Mouse (Mus musculus) ovary, postnatal 36 days (tissue): ENCODE data around the gene Zmiz1.
A peak's percentile ranks its signal among the peaks of the same experiment; 100 is the strongest.

Source experiments
- DNase-seq: peaks from one replicate; pipeline ENCODE4 v3.0.0; 2022; ENCODE audit warnings: low spot score, mixed read lengths

Gene Zmiz1

DNA sequence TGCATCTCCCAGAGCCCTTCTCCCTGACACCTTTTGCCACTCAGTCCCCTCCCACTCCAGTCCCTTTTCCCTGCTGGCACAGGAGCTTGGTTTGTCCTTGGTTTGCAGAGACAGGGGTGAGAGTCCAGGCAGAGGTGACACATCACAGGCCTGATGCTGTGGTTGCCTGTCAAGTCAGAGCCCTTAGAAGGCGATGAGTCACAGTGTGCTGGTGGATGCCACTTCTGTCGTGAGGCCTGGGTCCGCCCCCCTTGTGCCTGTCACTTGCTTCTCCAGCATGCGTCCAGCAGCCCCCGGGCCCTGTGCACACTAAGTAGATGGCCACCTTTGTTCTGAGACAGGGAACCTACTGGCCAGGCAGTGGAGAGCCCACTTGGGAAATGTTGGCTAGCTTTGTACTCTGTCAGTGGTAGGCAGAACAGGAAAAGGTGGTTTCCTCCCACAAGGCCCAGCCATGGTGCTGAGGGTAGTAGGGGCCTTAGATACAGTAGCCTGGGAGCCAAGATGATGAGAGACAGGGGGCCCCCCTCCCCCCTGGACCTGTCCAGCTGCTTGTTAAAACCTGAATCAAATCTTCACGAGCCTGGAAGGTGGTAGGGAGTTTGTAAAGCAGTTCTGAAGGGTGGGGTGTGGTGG, 181.6 kb downstream of the Zmiz1 start:
- DNase-seq: no peak

DNA sequence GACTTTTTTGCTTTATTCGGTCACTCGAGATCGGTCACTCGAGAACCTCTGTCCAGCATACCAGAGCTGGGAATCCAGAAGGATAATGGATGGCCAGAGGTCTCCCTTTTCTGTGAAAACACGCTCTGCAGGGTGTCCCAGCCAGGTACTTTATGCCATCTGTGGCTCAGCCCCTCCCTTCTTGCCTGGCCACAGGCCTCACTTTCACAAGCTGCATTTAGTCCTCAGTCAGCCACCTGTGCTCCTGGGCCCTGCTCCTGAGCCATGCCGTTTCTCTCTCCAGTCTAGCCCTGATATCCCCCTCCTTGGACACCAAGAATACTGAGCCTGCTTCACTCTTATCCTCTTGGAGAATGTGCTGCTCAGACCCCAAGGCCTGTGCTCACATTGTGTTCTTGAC, 182.1 kb downstream of the Zmiz1 start:
- no peak for DNase-seq

DNA sequence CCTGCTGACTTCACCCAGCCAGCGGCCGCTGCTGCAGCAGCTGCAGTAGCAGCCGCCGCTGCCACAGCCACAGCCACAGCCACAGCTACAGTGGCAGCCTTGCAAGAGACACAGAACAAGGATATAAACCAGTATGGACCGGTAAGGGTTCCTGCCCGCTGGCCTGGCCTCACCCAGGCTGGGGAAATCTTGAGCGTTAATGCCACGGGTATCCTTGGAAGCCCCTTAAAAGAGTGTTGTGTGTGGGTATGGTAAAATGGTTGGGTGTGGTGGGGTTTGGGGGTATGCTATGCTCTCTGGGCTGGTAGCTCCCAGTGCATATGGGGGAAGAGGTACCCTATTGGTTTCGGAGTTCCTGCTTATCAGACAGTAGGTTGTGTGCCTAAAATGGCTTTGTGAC, 186.7 kb downstream of the Zmiz1 start:
- no peak for DNase-seq

DNA sequence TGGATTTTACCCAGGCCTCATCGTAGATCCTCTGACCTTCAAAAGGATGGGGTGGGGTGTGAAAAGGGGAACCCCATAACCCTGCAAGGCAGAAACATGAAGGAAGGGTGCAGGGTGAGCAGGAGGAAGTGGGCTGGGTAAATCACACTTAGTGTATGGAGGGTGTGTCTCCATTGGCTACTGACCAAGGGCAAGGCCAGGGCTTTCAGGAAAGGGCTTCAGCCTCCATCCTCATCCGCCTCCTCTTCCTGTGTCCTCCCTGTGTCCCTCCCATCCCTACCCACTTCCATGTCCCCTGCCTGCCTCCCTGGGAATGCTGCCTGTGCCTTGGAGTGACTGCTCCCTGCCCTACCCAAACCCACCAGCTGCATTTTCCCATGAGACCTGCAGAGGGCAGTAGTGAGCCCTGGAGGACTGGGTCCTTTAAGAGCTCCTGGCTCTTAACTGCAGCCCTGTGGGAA, 187.2 kb downstream of the Zmiz1 start:
- peak; percentile 51 for DNase-seq

DNA sequence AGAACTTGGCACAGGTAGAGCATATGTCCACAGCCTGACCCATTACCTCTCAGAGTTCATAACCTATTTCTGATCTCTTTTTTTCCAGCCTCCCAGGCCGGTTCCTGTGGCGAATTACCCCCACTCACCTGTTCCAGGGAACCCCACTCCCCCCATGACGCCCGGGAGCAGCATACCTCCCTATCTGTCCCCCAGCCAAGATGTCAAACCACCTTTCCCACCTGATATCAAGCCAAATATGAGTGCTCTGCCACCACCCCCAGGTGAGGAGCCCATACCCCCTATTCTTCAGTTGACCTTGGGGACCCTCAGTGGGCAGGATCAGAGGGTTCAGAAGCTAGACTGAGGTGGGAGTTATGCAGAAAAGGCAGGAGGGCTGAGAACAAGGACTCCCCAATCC, 192.1 kb downstream of the Zmiz1 start:
- no peak for DNase-seq

DNA sequence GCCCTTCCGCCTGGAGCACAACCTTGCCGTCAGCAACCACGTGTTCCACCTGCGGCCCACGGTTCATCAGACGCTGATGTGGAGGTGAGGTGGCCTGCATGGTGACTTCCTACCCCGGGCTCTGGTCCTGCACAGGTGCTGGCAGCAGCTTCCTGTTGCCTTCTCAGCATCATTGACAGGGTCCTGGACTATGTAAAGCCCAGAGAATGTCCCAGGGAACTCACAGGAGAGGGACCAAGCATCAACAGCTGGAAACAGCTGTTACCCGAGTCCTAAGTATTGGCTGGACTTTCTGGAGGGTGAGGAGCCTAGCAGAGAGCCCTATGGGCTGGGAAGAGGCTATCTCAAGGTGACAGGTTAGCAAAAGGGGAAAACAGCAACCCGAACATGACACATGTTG, 192.9 kb downstream of the Zmiz1 start:
- no peak for DNase-seq

DNA sequence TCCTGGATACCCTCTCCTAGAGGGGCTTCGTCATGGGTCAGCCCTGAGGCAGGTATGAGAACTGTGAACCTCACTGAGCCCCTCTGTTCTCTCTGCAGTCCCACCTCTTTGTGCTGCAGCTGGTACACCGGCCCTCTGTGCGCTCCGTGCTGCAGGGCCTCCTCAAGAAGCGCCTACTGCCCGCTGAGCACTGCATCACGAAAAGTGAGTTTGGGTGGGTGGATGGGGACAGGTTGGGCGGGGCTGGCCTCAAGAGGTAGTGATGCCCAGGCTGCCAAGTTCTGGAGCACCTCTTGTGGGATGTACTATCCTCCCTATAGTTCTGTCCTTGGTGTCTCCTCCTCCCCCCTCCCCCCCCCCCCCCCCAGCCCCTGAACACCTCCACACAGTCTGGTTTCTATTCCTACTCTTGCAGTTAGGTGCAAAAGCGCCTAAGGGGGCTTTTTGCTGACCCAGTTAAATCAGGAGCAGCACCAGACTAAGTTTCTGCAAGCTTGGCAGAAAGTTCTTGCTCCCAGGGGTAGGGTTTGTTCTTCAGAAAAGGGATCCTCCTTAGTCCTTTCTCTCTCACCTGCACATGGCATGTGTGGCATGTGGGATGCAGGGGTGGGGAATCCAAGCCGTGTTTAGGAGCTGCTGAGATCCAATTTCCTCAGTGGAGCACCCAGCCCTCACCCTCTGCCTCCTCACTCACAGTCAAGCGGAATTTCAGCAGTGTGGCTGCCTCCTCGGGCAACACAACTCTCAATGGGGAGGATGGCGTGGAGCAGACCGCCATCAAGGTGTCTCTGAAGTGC, 195.6 kb downstream of the Zmiz1 start:
- DNase-seq: no peak

DNA sequence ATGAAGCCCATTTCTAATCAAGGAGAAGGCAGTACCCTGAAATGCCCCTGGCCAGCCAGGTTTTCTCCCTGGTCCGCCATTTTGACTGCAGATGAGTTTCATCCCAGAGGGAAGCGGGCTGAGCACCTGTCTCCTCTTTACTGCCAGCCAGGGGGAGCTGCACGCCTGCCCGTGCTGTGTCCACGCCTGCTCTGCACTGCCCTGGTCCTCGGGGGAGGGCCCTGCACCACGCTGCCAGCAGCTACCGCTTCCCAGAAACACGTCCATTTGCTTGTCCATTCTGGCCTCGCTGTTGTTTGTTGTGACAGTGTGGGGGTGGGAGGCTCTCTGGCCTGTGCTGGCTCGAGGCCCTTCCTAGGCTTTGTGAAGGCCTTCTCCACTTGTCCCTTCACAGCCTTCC, 201.7 kb downstream of the Zmiz1 start:
- DNase-seq: peak; percentile 58

DNA sequence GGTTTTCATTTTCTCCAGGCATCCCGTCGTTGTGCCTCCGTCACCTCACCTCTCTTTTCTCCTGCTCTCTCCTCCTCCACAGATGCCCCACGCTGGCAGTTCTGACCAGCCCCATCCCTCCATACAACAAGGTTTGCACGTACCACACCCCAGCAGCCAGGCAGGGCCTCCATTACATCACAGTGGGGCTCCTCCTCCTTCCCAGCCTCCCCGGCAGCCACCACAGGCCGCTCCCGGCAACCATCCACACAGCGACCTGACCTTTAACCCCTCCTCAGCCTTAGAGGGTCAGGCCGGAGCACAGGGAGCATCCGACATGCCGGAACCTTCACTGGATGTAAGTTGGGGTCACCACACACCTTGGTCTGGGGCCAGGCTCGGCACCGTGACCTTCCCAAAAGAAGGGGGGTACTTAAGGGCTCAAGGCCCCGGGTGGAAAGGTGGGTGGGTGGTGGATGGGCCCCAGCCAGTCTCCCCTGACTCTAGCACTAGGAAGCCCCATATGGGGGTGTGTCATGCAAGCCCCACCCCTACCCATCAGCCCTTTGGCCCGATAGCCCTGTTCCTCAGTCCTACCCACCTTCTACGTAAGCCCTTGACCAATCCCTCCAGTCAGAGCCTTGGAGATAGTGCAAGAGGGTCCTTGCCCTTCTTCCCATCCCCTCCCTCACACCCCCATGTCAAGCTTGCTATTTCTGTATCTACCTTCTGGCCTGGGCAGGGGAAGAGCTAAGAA, 202.4 kb downstream of the Zmiz1 start:
- DNase-seq: no peak

DNA sequence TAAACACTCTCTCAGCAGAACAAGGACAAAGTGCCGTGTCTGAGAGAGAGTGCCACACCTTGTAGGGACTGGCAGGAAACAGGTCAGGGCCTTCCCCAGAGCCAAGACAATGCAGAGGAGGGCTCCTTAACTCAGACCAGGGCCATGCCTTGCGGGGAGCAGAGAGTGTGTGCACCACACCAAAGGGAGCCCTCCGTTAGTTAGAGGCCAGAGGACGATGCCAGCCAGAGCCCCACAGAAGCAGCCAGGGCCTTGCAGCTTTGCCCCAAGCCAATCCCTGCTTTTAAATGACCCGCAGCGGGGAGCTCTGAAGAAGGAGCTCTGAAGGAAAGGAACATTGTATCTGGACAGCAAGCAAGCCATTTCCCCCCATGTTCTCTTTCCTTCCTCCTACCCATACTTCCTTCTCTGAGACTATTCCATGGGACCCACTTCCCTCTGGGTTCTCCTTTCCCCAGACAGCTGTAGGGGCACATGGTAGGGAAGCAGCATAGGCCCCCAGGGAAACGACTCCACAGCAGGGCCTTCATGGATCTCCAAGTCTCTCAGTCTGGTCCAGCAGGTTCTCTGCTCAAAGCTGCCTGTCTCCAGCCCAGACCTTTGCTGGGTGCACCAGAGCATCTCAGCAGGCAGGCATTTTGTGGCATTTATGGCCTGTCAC, 204.8 kb downstream of the Zmiz1 start:
- DNase-seq: no peak

DNA sequence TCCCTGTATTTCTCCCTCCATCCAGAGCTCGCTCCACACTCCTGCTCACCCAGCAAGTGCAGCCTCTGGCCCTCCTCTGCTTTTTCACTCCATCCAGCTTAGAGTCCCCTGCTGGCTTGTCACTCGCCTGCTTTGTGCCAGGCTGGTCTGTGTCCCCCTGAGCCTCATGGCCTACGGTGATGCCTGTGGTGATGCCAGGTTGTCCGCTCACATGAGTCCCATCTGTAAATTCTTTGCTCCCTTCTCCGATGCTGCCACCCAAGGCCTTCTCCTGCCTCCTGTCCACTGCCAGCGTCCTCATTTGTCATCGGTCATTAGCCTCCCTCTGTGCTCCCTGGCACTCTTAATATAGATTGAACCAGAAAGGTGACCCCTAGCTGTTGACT, 205.3 kb downstream of the Zmiz1 start:
- DNase-seq: no peak

DNA sequence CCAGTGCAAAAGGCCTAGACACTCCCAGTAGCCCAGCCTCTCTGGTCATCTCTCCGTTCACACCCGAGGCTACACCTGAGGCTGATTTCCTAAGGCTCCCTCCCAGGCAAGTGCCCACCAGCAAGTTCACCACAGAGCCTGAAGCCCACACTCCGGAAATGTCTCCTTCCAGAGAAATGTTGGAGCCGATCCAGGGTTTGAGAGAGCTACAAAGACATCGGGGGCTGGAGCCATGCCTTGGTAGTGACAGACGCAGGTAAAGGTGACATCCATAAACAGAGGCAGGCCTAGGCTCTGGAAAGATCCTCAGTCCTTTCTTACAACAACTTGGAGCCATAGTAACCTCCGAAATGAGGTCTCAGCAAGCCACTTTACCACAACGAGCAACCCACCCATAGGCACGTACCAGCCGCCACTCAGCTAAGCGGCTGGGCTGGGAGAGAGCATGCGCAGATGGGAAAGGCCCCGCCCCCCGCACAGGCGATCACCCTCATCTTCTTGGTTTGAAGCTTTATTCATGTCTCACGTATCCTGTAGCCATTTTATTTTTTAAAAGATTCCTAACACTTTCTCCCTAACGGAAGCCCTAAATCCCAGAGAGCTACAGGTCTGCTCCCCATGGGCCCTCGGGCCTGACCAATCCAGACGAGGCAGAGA, 206.5 kb downstream of the Zmiz1 start:
- no peak for DNase-seq

DNA sequence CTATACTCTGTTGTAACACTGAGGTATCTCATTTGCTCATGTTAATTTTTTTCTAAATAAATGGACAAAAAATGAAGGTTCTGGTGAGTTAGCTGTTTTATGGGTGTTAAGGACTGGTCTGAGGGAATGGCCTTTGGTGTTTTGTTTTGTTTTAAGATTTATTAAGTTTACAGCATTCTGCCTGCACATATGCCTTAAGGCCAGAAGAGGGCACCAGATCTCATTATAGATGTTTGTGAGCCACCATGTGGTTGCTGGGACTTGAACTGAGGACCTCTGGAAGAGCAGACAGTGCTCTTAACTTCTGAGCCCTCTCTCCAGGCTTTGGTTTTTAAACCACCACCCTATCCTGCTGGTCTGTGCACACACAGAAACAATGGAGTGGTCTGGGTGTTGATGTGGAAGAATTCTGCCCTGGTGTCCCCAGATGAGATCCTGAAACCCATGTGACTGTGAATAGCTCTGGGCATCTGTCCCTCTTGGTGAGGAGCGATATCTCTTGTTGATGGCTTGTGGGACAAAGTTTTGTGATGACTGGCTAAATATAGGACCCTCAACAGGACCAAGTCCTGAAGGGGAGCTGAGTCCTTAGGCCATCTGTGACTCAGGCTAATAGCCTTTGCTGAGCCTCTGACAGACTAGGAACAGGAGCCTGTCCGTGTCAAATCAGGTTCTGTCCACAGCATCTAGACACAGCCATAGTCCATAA, 207.8 kb downstream of the Zmiz1 start:
- no peak for DNase-seq

DNA sequence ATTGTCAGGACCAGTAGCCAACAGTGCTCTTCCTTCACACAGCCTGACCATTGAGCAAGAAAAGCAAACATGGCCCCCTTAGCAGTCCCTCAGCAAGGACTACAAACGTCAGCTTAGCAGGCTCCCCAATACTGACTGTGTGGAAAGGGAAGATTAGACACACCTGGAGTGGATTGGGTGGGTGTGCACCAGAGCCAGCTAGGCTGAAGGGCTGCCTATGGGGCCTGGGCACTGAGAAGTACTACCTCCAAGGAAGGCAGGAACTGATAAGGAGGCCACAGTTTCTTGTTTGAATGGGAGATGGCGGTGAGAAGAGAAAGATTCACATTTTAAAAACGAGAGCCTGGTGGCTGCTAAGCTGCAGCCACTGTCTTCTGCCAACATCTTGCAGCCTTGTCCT, 208.6 kb downstream of the Zmiz1 start:
- DNase-seq: no peak

DNA sequence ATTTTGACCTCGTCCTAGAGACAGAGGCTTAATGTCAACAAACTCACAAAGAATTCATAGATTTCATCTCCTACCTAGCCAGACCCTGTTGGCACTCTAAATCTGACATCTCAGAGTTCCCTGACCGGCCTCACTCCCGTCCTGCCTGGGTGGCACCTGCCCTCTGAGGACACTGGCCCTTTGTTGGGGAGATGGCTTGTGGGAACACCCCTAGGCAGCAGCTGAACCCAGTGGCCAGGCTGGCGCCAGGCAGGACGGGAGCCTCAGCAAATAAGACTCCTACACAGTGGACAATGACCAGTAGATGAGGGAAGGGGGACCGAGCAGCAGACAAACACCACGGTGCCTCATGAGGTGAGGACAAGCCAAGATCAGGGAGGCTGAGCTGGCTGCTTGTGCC, 220.6 kb downstream of the Zmiz1 start:
- no peak for DNase-seq

DNA sequence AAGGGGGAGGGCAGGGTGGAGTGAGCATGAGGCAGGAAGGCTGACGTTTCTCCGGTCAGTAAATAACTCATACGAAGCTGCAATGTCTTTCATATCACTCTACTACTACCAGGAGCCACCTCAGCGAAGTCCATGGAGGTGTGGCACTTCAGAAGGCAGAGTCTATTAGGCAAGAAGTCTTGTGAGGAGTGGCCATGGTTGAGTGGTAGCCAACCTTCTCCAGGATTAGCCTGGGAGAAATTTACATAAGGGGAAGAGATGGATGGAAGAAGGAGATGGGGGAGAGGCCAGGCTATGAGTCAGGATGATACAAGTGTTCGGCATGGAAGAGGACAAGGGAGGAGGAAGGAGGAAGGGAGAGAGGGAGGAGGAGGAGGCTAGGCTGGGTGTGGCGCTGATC, 223.0 kb downstream of the Zmiz1 start:
- DNase-seq: no peak

DNA sequence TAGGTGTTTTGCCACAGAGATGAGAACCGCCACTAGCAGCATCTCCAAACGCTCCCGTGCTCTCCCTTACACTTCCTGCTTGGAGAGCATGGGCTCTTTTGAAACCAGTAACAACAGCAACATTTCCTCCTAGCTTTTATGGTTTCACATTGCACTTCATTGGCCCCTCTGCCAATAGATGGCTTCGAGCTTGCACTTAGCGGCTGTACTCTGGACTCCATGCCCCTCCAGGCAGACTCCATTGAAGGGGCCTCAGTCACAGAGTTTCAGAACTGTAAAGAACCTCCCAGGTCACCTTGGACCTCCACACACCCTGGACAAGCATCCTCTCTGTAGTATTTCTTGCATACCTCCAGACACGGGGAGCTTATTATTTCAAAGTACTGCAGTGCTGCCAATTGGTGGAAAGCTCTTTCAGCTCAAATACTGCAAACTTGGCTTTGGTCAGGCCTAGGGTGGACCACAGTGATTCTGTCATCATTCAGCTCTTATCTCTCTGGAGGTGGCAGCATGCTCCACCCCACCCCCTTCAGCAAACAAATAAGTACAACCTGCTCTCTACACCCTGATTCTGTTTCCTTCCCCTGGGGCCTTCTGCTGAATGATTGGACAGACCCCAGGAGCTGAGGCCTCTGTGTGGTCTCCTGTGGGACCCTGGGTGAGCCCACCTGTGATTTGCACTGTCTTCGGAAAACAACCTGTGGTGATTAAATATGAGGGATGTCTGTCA, 227.4 kb downstream of the Zmiz1 start:
- no peak for DNase-seq

DNA sequence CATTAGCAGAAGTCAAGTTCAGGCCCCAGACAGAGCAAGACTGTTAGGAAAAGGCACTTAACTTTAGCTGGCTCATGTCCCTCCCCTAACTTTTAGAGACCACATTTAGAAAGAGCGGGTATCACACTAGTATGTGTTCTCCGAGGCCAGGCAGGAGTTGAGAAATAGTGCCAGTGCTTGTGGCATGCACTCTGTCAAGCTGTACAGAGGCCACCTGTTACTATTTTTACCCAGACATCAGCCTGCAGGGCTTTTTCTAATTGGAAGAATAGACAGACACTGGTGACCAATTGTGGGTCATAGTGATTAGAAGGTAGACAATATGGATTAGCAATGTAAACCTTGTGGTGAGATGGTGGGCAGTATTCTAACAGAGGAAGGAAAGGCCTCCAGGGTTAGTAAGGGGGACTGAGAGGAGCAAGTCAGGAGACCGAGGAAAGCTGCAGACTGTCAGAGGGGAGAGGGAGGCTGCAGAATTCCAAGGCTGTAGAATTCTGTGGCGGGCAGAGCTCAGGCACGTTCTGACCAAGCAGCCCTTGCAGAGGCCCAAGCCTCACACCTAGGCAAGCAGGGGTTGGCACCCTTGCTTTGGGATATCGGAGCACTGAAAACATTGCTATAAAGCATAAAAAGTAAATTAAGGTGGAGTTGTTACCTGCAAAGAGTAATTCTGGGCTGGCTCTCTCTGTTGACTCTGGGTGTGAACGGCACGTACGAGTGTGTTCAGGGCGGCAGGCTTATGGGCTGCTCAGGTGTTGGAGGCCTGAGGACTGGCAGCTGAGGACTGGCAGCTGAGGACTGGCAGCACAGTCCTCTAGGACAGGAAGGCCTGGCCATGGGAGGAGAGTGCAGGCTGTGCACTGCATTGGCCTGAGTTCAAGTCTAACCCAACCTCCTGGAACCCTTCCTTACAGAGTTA, 228.3 kb downstream of the Zmiz1 start:
- no peak for DNase-seq

DNA sequence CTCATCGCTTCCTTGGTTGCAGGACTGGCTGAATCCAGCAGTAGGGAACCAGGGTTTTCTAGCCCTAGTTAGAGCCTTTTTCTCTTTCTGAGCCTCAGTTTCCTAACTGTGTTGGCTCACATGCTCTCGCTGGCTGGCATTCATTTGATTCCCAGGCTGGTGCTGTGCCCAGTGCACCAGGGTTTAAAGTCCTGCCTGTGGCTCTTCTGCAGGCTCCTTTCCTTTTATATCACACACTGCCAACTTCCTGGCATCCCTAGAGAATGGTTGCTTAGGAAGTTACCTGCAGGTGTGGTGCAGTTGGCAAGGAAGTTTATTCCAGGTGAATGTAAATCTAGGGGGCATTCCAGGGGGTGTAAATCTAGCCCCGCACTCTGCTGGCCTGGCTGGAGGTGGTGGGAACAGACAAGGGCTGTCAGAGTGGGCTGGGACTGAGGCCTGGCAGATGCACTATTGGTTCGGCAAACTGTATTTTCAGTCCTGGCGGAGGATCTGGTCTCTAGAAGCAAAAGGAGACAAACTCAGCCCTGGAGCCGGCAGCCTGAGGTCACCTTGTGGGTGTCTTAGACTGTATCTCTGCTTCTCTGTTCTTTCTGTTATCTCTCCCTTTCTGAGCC, 234.4 kb downstream of the Zmiz1 start:
- DNase-seq: no peak
